Mouse (Mus musculus) liver, postnatal 0 days (tissue): ENCODE results near the gene Ano1. TPM values are rescaled to one million over a fixed set of nuclear protein-coding genes. Genes with fewer than 3 reads are reported as not detected.

Experiments
- ATAC-seq: fragments of 200-750 bp; cut with Nextera tagmentation; 2 replicates; pipeline ENCODE4 v1.8.0; 2017; ENCODE audit warnings: mild to moderate bottlenecking, moderate library complexity
- DNase-seq: peaks from one replicate; pipeline ENCODE4 v3.0.0-alpha.2; 2016
- H3K27ac ChIP-seq: fragments of 300-500 bp; sonication (generic); 2 replicates; pipeline ENCODE4 v1.5.1; 2014; ENCODE audit warnings: antibody characterized with exemption, moderate library complexity, mild to moderate bottlenecking, low read depth
- H3K27me3 ChIP-seq: fragments of 300-500 bp; sonication (generic); 2 replicates; pipeline ENCODE4 v1.6.1; 2014; ENCODE audit warnings: low read length, control low read depth, mixed read lengths; ENCODE audit not compliant: insufficient read depth
- H3K36me3 ChIP-seq: fragments of 300-500 bp; sonication (generic); replicated peaks from 2 replicates; pipeline ENCODE4 v1.6.1; 2014; ENCODE audit warnings: mild to moderate bottlenecking, control low read depth, low read length, moderate library complexity, mixed read lengths; ENCODE audit not compliant: insufficient read depth
- H3K4me1 ChIP-seq: fragments of 300-500 bp; sonication (generic); 2 replicates; pipeline ENCODE4 v1.6.1; 2014; ENCODE audit warnings: antibody characterized with exemption, mild to moderate bottlenecking, control low read depth; ENCODE audit not compliant: insufficient read depth
- H3K4me2 ChIP-seq: fragments of 300-500 bp; sonication (generic); 2 replicates; pipeline ENCODE4 v1.6.1; 2014; ENCODE audit warnings: low read depth, mild to moderate bottlenecking, low read length, moderate library complexity, mixed read lengths
- H3K4me3 ChIP-seq: fragments of 300-500 bp; sonication (generic); 2 replicates; pipeline ENCODE4 v1.5.1; 2014; ENCODE audit warnings: low read depth, low read length
- H3K9ac ChIP-seq: fragments of 300-500 bp; sonication (generic); replicated peaks from 2 replicates; pipeline ENCODE4 v1.6.1; 2014; ENCODE audit warnings: mild to moderate bottlenecking, moderate library complexity
- H3K9me3 ChIP-seq: fragments of 300-500 bp; sonication (generic); 2 replicates; pipeline ENCODE4 v1.6.1; 2016; ENCODE audit warnings: mild to moderate bottlenecking, control low read depth, low read length, mixed read lengths
- CTCF ChIP-seq: sonication (generic); IDR thresholded peaks from 2 replicates; pipeline ENCODE4 v1.5.1; 2016; ENCODE audit warnings: antibody characterized with exemption, low read depth
- EP300 ChIP-seq: IDR thresholded peaks from 2 replicates; pipeline ENCODE4 v1.6.1; 2016; ENCODE audit warnings: antibody characterized with exemption, low read depth, mild to moderate bottlenecking
- WGBS: fragments of 180-500 bp; shearing (Covaris S2); extraction: QIAGEN DNeasy Blood & Tissue Kit; methylation state at CpG from one replicate; pipeline ENCODE4 v1.1.7; 2014; ENCODE audit not compliant: insufficient replicate concordance; 5-methylcytosine and 5-hydroxymethylcytosine counted together
- polyA plus RNA-seq: library from polyadenylated mRNA; unstranded; fragments of >200 nt; fragmentation: Nextera tagmentation; extraction: Ambion mirVana; gene quantifications from 2 replicates; pipeline ENCODE4 v1.2.1, GENCODE M21; 2015

Gene Ano1
- polyA plus RNA-seq, 1 experiment from 2014 or later: 1.1 TPM

DNA sequence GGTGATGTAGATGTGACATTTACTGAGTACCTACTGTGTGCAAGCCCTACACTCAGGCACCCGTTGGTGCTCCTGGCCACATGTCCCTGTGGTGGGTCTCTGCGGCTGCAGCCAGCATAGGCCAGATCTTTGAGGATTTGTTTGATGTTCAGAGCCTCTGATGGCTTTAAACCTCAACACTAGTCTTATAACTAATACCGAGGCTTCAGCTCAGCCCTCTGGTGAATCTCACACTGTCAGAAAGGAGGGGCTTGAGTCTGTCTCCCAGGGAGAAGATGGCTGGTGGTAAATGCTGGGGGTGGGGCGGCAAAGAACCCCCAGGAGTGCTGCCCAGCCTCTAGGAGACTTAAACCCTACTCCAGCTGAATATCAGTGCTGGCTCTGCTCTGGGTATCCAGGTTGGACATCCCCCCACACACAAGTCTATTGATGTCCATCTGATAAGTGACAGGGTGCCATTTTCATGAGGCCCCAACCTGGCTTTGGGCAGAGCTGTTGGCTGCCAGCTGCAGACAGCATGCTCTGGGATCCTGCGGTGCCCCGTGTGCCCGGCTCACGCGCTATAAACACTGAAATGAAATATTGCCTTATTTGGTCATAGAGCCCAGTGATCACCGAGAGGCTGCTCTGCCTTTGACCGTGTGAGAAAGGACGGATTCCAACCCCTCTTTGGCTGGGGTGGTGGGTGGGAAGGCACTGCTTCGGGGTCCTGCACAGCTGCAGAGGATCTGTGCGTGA lies 1.3 kb upstream of the Ano1 start:
- no peak for DNase-seq
- H3K4me3 ChIP-seq: no peak overlapping the region
- no peak overlapping the region for H3K9ac ChIP-seq
- H3K27me3 ChIP-seq: no peaks in the 10 kb centered on the region
- H3K4me1 ChIP-seq: peaks cover 1% of the 10 kb centered on the region; the same call in 1 of the 2 replicates
- H3K27ac ChIP-seq: no peak overlapping the region
- 75% methylated on average over 14 of the region's 14 CpGs for WGBS
- no peaks in the 10 kb centered on the region for H3K36me3 ChIP-seq
- TF ChIP-seq EP300 (no peak), CTCF (no peak)
- no peak overlapping the region for H3K4me2 ChIP-seq
- H3K9me3 ChIP-seq: no peaks in the 10 kb centered on the region
- ATAC-seq: no peak

DNA sequence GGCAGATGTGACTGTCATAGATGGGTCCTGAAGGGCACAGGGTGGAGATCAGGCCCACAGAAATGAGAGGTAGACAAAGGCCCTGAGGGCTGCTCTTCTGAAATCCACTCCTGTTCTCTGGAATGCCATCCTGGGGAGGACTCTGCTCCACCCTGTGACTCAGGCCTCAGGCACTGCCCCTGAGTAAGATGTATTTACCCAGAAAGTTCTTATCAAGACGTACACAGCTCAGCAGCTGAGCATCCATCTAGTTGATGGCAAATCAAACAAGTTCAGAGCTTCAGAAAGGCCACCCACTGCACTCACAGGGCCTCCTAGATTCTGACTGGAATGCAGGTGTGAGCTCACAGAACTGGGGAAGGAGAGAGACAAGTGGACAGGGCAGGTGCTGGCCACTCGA lies 4.0 kb downstream of the Ano1 start:
- WGBS: 29% methylated on average over 2 of the region's 2 CpGs
- ATAC-seq (peak; percentile 83), DNase-seq (no peak)
- no peak for TF ChIP-seq CTCF
- TF ChIP-seq EP300: 0 out of 2 replicates have a peak, but pooled peaks have one; percentile 24
- Histone ChIP-seq H3K4me3 (no peak overlapping the region), H3K4me1 (peaks cover 6% of the 10 kb centered on the region; the same call in 1 of the 2 replicates), H3K36me3 (no peaks in the 10 kb centered on the region), H3K9me3 (no peaks in the 10 kb centered on the region), H3K9ac (no peak overlapping the region; the same call in 1 of the 2 replicates), H3K27me3 (no peaks in the 10 kb centered on the region), H3K4me2 (no peak overlapping the region), H3K27ac (no peak overlapping the region)

DNA sequence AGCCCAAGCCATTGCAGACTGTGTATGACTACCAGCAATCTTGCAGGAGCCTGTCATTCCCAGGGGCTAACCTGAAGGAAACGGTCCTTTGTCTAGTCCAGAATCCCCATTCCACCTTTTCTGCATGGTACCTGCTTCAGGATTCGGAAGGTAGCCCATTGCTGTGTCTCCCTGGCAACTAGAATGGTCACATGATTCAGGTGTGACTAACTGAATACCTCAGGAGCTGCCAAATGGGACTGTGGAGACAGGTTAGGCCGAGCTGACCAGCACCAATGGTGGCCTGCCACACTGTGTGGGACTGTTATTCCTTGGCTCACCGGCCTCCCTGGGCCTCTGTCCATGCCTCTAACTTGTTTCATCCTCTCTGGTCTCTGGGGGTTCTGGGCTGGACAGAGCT lies 5.3 kb downstream of the Ano1 start:
- Histone ChIP-seq H3K36me3 (no peaks in the 10 kb centered on the region), H3K4me3 (no peak overlapping the region), H3K4me1 (peaks cover 6% of the 10 kb centered on the region; the same call in 1 of the 2 replicates), H3K27ac (no peak overlapping the region), H3K4me2 (no peak overlapping the region), H3K27me3 (no peaks in the 10 kb centered on the region), H3K9ac (no peak overlapping the region), H3K9me3 (no peaks in the 10 kb centered on the region)
- 79% methylated on average over 4 of the region's 4 CpGs for WGBS
- ATAC-seq: no peak
- no peak for DNase-seq
- TF ChIP-seq EP300: no peak
- no peak for TF ChIP-seq CTCF

DNA sequence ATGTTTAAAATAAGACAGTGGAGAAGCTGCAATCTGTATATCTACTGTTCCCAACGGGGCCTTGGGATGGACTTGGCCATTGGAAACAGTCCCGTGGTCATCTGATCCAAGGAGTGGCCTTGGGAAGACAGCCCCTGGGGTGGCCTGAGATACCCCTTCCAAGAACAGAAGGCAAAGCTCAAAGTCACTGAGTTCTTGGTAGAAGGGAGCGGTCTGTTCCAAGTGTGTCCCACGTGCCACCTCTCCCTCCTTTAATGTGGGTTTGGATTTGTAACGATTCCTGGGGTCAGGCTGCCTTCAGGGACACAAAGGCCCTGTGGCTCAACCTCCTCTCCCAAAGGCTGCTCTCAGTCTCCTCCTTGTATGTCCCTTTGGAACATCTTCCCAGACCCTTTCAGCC lies 7.9 kb downstream of the Ano1 start:
- Histone ChIP-seq H3K4me3 (no peak overlapping the region), H3K27ac (no peak overlapping the region), H3K4me2 (no peak overlapping the region), H3K36me3 (no peaks in the 10 kb centered on the region), H3K4me1 (peaks cover 6% of the 10 kb centered on the region; the same call in 1 of the 2 replicates), H3K9me3 (no peaks in the 10 kb centered on the region), H3K27me3 (no peaks in the 10 kb centered on the region), H3K9ac (no peak overlapping the region)
- no peak for ATAC-seq
- no peak for DNase-seq
- TF ChIP-seq EP300: no peak
- TF ChIP-seq CTCF: no peak
- 75% methylated on average over 5 of the region's 5 CpGs for WGBS

DNA sequence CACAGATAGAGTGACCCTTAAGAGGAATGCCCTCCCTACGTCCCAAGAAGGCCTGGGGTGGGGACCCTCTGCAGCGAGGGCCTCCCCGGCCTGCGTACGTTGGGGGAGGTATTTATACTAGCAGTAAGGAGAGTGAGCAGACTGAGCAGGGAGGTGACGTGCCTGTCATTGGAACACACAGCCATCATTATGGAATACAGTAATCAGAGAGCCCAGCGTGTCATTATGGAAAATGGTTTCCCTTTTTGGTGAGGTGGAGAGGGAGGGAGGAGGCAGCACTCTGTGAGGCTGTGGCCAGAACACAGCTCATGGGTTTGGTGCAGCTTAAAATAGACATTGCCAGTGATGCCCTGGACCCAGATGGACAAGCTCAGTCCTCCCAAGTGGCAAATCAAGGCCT lies 11.1 kb downstream of the Ano1 start:
- TF ChIP-seq CTCF: no peak
- no peak for TF ChIP-seq EP300
- 76% methylated on average over 7 of the region's 7 CpGs for WGBS
- Histone ChIP-seq H3K9me3 (no peaks in the 10 kb centered on the region), H3K9ac (no peak overlapping the region), H3K27me3 (peaks cover 20% of the 10 kb centered on the region), H3K36me3 (no peaks in the 10 kb centered on the region), H3K27ac (no peak overlapping the region), H3K4me2 (no peak overlapping the region), H3K4me1 (no peaks in the 10 kb centered on the region), H3K4me3 (no peak overlapping the region)
- ATAC-seq (no peak), DNase-seq (no peak)

DNA sequence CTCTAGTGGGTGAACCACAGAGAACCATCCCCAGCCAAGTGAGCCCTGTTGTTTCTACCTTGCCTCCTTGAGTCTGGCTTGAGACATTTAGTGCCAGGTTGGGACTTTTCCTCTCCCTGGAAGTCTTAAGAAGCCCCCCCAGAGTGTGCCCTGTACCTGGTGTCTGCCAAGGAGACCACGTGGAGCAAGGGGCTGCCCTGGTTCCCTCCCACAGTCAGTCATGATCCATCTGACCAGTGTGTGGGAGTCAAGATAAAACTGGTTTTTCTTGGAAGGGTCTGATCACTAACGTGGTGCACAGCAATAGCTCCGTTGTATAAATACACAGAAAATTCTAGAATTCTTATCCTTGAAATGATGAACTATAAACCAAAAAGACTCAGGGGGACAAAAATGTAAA lies 12.0 kb downstream of the Ano1 start:
- H3K9ac ChIP-seq: no peak overlapping the region
- no peaks in the 10 kb centered on the region for H3K9me3 ChIP-seq
- no peak overlapping the region for H3K27ac ChIP-seq
- no peak overlapping the region for H3K4me2 ChIP-seq
- DNase-seq (no peak), ATAC-seq (0 out of 2 replicates have a peak, but pooled peaks have one; percentile 27)
- TF ChIP-seq CTCF: no peak
- no peak for TF ChIP-seq EP300
- H3K4me3 ChIP-seq: no peak overlapping the region
- WGBS: 27% methylated on average over 3 of the region's 3 CpGs
- peaks cover 20% of the 10 kb centered on the region for H3K27me3 ChIP-seq
- no peaks in the 10 kb centered on the region for H3K4me1 ChIP-seq
- H3K36me3 ChIP-seq: no peaks in the 10 kb centered on the region
